In genomic region chr6:113530932-113531839, GRCm38 (mm10) we compare ENCODE assay signal across 8 mouse cellular contexts. TPM values are rescaled to one million over a fixed set of nuclear protein-coding genes. Genes with fewer than 3 reads are reported as not detected.
DNase-seq lines count a peak whose midpoint lies in the region; ATAC-seq and TF ChIP-seq lines count a peak whose summit lies in the region.

Gene Emc3, minus strand, starts transcription at chr6:113531652.
Gene Fancd2, plus strand, starts transcription at chr6:113531682.

- H3K9ac ChIP-seq in heart, embryonic 13.5 days: peak within 1 kb of the TSS; percentile 94
- H3K9ac ChIP-seq in kidney, postnatal 0 days (ENCODE audit: low read depth, low read length): peak within 1 kb of the TSS; percentile 78
- H3K9ac ChIP-seq in liver, adult 2 months (ENCODE audit: low read depth, low read length): peak within 1 kb of the TSS; percentile 90

- no peaks in the 10 kb centered on the region for H3K9me3 ChIP-seq in erythroblast, embryonic 14.5 days (ENCODE audit: control insufficient read depth, low read length)
- H3K9me3 ChIP-seq in heart, embryonic 13.5 days: no peaks in the 10 kb centered on the region
- no peaks in the 10 kb centered on the region for H3K9me3 ChIP-seq in kidney, postnatal 0 days (replicated peaks; ENCODE audit: low read length)

- no peak for ATAC-seq in heart, embryonic 13.5 days (ENCODE audit: extremely low read depth, insufficient number of reproducible peaks, low FRiP score, low TSS enrichment)
- peak; percentile 94 for ATAC-seq in kidney, postnatal 0 days (replicated peaks; ENCODE audit: low FRiP score, low read depth)
- peak; percentile 91 for ATAC-seq in monocyte, adult 5-6 weeks (replicated peaks; ENCODE audit: insufficient number of reproducible peaks, low FRiP score, low TSS enrichment, poor library complexity, severe bottlenecking)

- peak within 1 kb of the TSS; percentile 77 for H3K27ac ChIP-seq in heart, embryonic 13.5 days (replicated peaks)
- H3K27ac ChIP-seq in kidney, postnatal 0 days: peak within 1 kb of the TSS; percentile 62; the same call in 1 of the 2 replicates
- peak within 1 kb of the TSS; percentile 74 for H3K27ac ChIP-seq in liver, adult 2 months (replicated peaks; ENCODE audit: insufficient read depth, low read depth, low read length)

- H3K4me2 ChIP-seq in heart, embryonic 13.5 days: peak within 1 kb of the TSS; percentile 67
- peak within 1 kb of the TSS; percentile 64 for H3K4me2 ChIP-seq in kidney, postnatal 0 days (ENCODE audit: low read length)

- H3K79me2 ChIP-seq in liver, adult 2 months (ENCODE audit: control insufficient read depth, insufficient read depth, low read length): peaks cover 14% of the 10 kb centered on the region; the same call in 1 of the 2 replicates

- H3K27me3 ChIP-seq in erythroblast, embryonic 14.5 days (ENCODE audit: control insufficient read depth): no peaks in the 10 kb centered on the region
- H3K27me3 ChIP-seq in heart, embryonic 13.5 days (replicated peaks): no peaks in the 10 kb centered on the region
- H3K27me3 ChIP-seq in kidney, postnatal 0 days (ENCODE audit: insufficient read depth, low read length): no peaks in the 10 kb centered on the region
- no peaks in the 10 kb centered on the region for H3K27me3 ChIP-seq in liver, adult 2 months (ENCODE audit: control insufficient read depth, insufficient read depth, low read length)

- peaks cover 51% of the 10 kb centered on the region for H3K36me3 ChIP-seq in erythroblast, embryonic 14.5 days (ENCODE audit: control insufficient read depth)
- peaks cover 27% of the 10 kb centered on the region for H3K36me3 ChIP-seq in heart, embryonic 13.5 days
- H3K36me3 ChIP-seq in kidney, postnatal 0 days (ENCODE audit: insufficient read depth, low read length): no peaks in the 10 kb centered on the region
- H3K36me3 ChIP-seq in liver, adult 2 months (ENCODE audit: control insufficient read depth, insufficient read depth, low read length): no peaks in the 10 kb centered on the region; the same call in 1 of the 2 replicates

- TF ChIP-seq POLR2A in liver, adult 2 months (IDR thresholded peaks at IDR 0.05; ENCODE audit: extremely low read depth, insufficient read depth, low read length): peak; percentile 36; the same call in 1 of the 2 replicates

- 1% methylated on average over 47 of the region's 47 CpGs for WGBS in heart, embryonic 13.5 days
- under 1% methylated on average over 47 of the region's 47 CpGs for WGBS in kidney, postnatal 0 days
- under 1% methylated on average over 47 of the region's 47 CpGs for WGBS in liver, adult 2 months

- TF ChIP-seq CTCF in kidney, postnatal 0 days (IDR thresholded peaks at IDR 0.05; ENCODE audit: low read depth): 0 out of 2 replicates have a peak, but pooled peaks have one; percentile 9
- TF ChIP-seq CTCF in liver, adult 2 months (IDR thresholded peaks at IDR 0.05; ENCODE audit: low read depth, low read length): no peak

- DNase-seq in CD4-positive, CD25-positive, alpha-beta regulatory T cell, adult 2 months (ENCODE audit: low read depth, low spot score): peak; percentile 92
- DNase-seq in brain, embryonic 18.5 days (ENCODE audit: low read depth, low spot score): peak; percentile 70
- peak; percentile 85 for DNase-seq in kidney, postnatal 0 days (ENCODE audit: low spot score)
- DNase-seq in liver, adult 2 months (ENCODE audit: extremely low read depth, low read depth, low spot score): peak; percentile 62
- peak; percentile 82 to 85 for DNase-seq in spleen, postnatal 36 days (ENCODE audit: low spot score in 2 of 2)

- peak within 1 kb of the TSS; percentile 100 for H3K4me3 ChIP-seq in erythroblast, embryonic 14.5 days (replicated peaks)
- peak within 1 kb of the TSS; percentile 89 for H3K4me3 ChIP-seq in heart, embryonic 13.5 days
- peak within 1 kb of the TSS; percentile 89 for H3K4me3 ChIP-seq in kidney, postnatal 0 days (replicated peaks; ENCODE audit: low read depth, low read length)
- peak within 1 kb of the TSS; percentile 93 for H3K4me3 ChIP-seq in liver, adult 2 months (ENCODE audit: insufficient read depth, low read depth, low read length)

- H3K4me1 ChIP-seq in erythroblast, embryonic 14.5 days (ENCODE audit: control insufficient read depth): peaks cover 31% of the 10 kb centered on the region
- peaks cover 25% of the 10 kb centered on the region for H3K4me1 ChIP-seq in heart, embryonic 13.5 days
- peaks cover 3% of the 10 kb centered on the region; the same call in 1 of the 2 replicates for H3K4me1 ChIP-seq in kidney, postnatal 0 days (replicated peaks; ENCODE audit: insufficient read depth, low read length)
- H3K4me1 ChIP-seq in liver, adult 2 months (ENCODE audit: control insufficient read depth, insufficient read depth, low read length): peaks cover 7% of the 10 kb centered on the region

RNA-seq across cellular contexts. Expression of gene Emc3, which starts in this region (rescaled TPM):
- polyA plus RNA-seq in erythroblast, embryonic 14.5 days (2012): 2.4 and 2.6 TPM in 2 replicates
- polyA plus RNA-seq in heart, embryonic 13.5 days (2015; fragmentation: Nextera tagmentation; extraction: Ambion mirVana): 76.5 and 86.7 TPM in 2 replicates
- 114 and 118 TPM in 2 replicates for polyA plus RNA-seq in kidney, postnatal 0 days (2015; fragmentation: Nextera tagmentation; extraction: Ambion mirVana)
- total RNA-seq in liver, adult 2 months (2014; rRNA removed): 53.5 and 56.0 TPM in 2 replicates
- polyA plus RNA-seq in liver, adult 2 months (2012; rRNA removed): 31.9 and 35.5 TPM in 2 replicates
- 37.2 to 57.0 TPM (median 50.1 TPM) in 3 replicates for total RNA-seq in monocyte, adult 5-6 weeks (2017)

RNA-seq across cellular contexts. Expression of gene Fancd2, which starts in this region (rescaled TPM):
- 0.13 and 0.15 TPM in 2 replicates for polyA plus RNA-seq in erythroblast, embryonic 14.5 days (2012)
- 7.7 and 8.0 TPM in 2 replicates for polyA plus RNA-seq in heart, embryonic 13.5 days (2015; fragmentation: Nextera tagmentation; extraction: Ambion mirVana)
- polyA plus RNA-seq in kidney, postnatal 0 days (2015; fragmentation: Nextera tagmentation; extraction: Ambion mirVana): 3.0 and 5.1 TPM in 2 replicates
- total RNA-seq in liver, adult 2 months (2014; rRNA removed): 0.18 and 0.67 TPM in 2 replicates
- polyA plus RNA-seq in liver, adult 2 months (2012; rRNA removed): 0.22 TPM in 1 of 2 replicates, not detected in the other
- 0.29 to 1.8 TPM (median 1.7 TPM) in 3 replicates for total RNA-seq in monocyte, adult 5-6 weeks (2017)
